Comparison of ENCODE assay signal across 13 mouse cellular contexts in the genomic region with DNA sequence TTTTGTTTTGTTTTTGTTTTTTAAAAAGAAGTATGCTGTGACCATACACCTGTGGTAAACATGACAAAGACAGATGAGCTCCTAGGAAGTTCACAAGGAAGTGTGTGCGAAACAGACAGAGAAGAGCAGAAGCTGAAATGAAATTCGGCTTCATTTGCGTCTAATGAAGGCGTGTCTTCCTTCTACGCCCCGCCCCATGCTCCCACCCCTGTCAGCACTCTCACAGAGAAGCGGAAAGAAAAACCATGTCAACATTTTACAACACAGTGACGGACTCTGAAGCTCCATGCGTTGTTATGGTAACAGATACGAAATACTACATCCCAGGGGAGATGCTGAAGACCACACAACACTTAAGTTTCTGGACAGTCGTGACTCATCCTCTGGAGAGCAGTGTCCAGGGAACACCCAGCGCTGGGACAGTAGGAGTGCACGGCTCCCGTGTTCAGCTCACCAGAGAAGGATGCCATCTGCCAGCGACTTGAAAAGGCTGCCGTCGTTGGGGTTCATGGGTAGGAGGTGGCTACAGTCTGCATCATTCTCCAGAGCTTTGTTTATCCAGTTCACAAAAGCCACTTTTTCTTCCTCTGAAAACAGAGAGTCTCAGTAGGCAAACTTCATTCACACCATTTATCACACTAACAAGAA. TPM values are rescaled to one million over a fixed set of nuclear protein-coding genes. Genes with fewer than 3 reads are reported as not detected.
DNase-seq lines count a peak whose midpoint lies in the region; ATAC-seq and TF ChIP-seq lines count a peak whose summit lies in the region.
"Had no signal": no experiment of that assay in that cellular context is flagged by ENCODE, and none has a peak within 500 bp of the region (broad histone marks: within the 10 kb centered on the region; RNA-seq: fewer than 3 reads in every experiment).

No protein-coding gene starts in this region.

- TF ChIP-seq POLR2A in cortical plate, adult 2 months (IDR thresholded peaks at IDR 0.05; ENCODE audit: extremely low read depth, insufficient read depth, low read length) = no peak

- no peaks in the 10 kb centered on the region for H3K36me3 ChIP-seq in kidney, embryonic 14.5 days (ENCODE audit: control insufficient read depth, insufficient read depth, low read length)
- H3K36me3 ChIP-seq: limb, embryonic 10.5 days had no signal

- no peaks in the 10 kb centered on the region for H3K4me1 ChIP-seq in kidney, embryonic 14.5 days (ENCODE audit: control insufficient read depth, insufficient read depth, low read length)
- H3K4me1 ChIP-seq in cortical plate, adult 2 months (ENCODE audit: control insufficient read depth, insufficient read depth, low read length) = 0 out of 2 replicates have a peak, but pooled peaks cover 2% of the 10 kb centered on the region
- H3K4me1 ChIP-seq: limb, embryonic 10.5 days had no signal

- no peak overlapping the region for H3K4me2 ChIP-seq in kidney, embryonic 14.5 days (replicated peaks; ENCODE audit: low read depth, low read length)
- H3K4me2 ChIP-seq: midbrain, embryonic 11.5 days had no signal

- H3K9me3 ChIP-seq in kidney, embryonic 14.5 days (ENCODE audit: control insufficient read depth, low read length) = no peaks in the 10 kb centered on the region
- H3K9me3 ChIP-seq: limb, embryonic 10.5 days had no signal

- no peak overlapping the region for H3K9ac ChIP-seq in kidney, embryonic 14.5 days (ENCODE audit: low read depth, low read length)

- H3K27me3 ChIP-seq in kidney, embryonic 14.5 days (ENCODE audit: control insufficient read depth, insufficient read depth, low read length) = no peaks in the 10 kb centered on the region

- no peak overlapping the region for H3K4me3 ChIP-seq in kidney, embryonic 14.5 days (ENCODE audit: low read length)
- H3K4me3 ChIP-seq in cortical plate, adult 2 months (ENCODE audit: insufficient read depth, low read length) = 0 out of 2 replicates have a peak overlapping the region, but pooled peaks have one; percentile 13
- H3K4me3 ChIP-seq: limb, embryonic 10.5 days had no signal

- TF ChIP-seq CTCF in cortical plate, adult 2 months (IDR thresholded peaks at IDR 0.05; ENCODE audit: extremely low read depth, insufficient read depth, low read length) = no peak

- no peak overlapping the region for H3K27ac ChIP-seq in kidney, embryonic 14.5 days (ENCODE audit: low read depth, low read length)
- H3K27ac ChIP-seq in cortical plate, adult 2 months (ENCODE audit: insufficient read depth, low read length) = no peak overlapping the region
- H3K27ac ChIP-seq: limb, embryonic 10.5 days had no signal

- DNase-seq in frontal cortex, postnatal 10 days (ENCODE audit: low spot score in 2 of 2) = no peak
- DNase-seq in kidney, postnatal 14 days = no peak
- peak; percentile 47 for DNase-seq in 3T3-L1 (ENCODE audit: low read depth, low spot score)
- DNase-seq in adrenal gland, adult 18-20 months (ENCODE audit: low spot score in 2 of 2) = no peak
- DNase-seq: cerebellum, adult 18-20 months; gastrocnemius, postnatal 36 days; kidney, postnatal 25 days had no signal

- WGBS in kidney, embryonic 14.5 days = 70% methylated on average over 17 of the region's 17 CpGs

- ATAC-seq in frontal cortex, adult (ENCODE audit: low TSS enrichment) = peak; percentile 69
- 0 out of 2 replicates have a peak, but pooled peaks have one; percentile 32 for ATAC-seq in kidney, embryonic 14.5 days (ENCODE audit: low FRiP score, low TSS enrichment)
- no peak for ATAC-seq in CD4-positive, CD25-positive, alpha-beta regulatory T cell, adult 4 months

RNA-seq across cellular contexts. Expression of gene Trpc1, which starts 33.6 kb away (rescaled TPM):
- polyA plus RNA-seq in kidney, embryonic 14.5 days (2014; fragmentation: Nextera tagmentation; extraction: Ambion mirVana) = 3.4 and 4.8 TPM in 2 replicates
- polyA plus RNA-seq in cortical plate, adult 2 months (2012; rRNA removed) = 26.2 and 26.3 TPM in 2 replicates
- total RNA-seq in adrenal gland, adult 18-20 months (2021) = 1 to 10 TPM; 4.3 to 4.6 TPM
- under 1 TPM; 0.36 to 0.76 TPM for polyA plus RNA-seq in CD4-positive, CD25-positive, alpha-beta regulatory T cell, adult 4 months (2017; shearing (Covaris generic))
